12 mouse cellular contexts compared by ENCODE assay signal in the genomic region with DNA sequence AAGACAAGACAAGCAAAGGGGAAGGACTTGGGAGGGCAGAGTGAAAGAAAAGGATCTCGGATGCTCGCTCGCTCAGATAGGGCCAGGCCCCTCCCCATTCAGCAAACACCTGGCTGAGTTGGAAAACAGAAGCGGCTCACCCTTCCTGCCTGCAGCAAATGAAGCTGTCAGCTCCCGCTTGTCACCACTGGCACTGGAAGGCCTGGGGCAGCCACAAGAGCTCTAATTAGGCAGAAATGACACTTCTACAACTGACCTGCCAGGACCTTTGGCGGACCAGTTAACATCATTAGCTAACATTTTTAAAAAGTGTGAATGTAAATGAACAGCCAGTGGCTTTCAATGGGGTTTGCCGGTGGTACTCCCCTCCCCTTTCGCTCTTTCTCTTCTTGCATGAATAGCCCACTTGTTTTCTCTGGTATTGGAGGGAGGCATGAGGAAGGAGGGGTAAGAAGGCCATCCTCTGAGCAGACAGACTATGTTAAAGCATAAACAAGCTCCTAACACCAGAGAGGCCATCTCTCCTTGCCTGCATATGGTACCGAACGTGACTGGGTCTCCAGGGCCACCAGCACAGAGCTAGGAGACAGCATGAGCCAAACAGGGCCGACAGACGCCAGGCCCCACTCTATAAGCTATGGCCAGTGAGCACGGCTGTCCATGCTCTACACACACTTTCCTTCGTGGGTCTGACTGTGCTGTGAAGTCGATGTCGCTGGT. TPM values are rescaled to one million over a fixed set of nuclear protein-coding genes. Genes with fewer than 3 reads are reported as not detected.
DNase-seq lines count a peak whose midpoint lies in the region; ATAC-seq and TF ChIP-seq lines count a peak whose summit lies in the region.
"Had no signal": no experiment of that assay in that cellular context is flagged by ENCODE, and none has a peak within 500 bp of the region (broad histone marks: within the 10 kb centered on the region; RNA-seq: fewer than 3 reads in every experiment).

No protein-coding gene starts in this region.

- peaks cover 6% of the 10 kb centered on the region for H3K4me1 ChIP-seq in ES-Bruce4 (ENCODE audit: control insufficient read depth, insufficient read depth, low read length)
- H3K4me1 ChIP-seq in embryonic facial prominence, embryonic 10.5 days = peaks cover 42% of the 10 kb centered on the region
- H3K4me1 ChIP-seq in hindbrain, embryonic 11.5 days (replicated peaks; ENCODE audit: control insufficient read depth, insufficient read depth, low read length) = peaks cover 5% of the 10 kb centered on the region; the same call in 1 of the 2 replicates
- peaks cover 32% of the 10 kb centered on the region for H3K4me1 ChIP-seq in midbrain, embryonic 13.5 days (replicated peaks)
- no peaks in the 10 kb centered on the region for H3K4me1 ChIP-seq in intestine, embryonic 15.5 days (replicated peaks)
- no peaks in the 10 kb centered on the region for H3K4me1 ChIP-seq in kidney, embryonic 16.5 days (ENCODE audit: insufficient read depth, low read length)

- H3K27ac ChIP-seq in ES-Bruce4 (ENCODE audit: insufficient read depth, low read length) = no peak overlapping the region
- H3K27ac ChIP-seq in embryonic facial prominence, embryonic 10.5 days (replicated peaks) = peak overlapping the region; percentile 57
- no peak overlapping the region for H3K27ac ChIP-seq in hindbrain, embryonic 11.5 days (ENCODE audit: low read depth, low read length)
- no peak overlapping the region for H3K27ac ChIP-seq in midbrain, embryonic 13.5 days
- H3K27ac ChIP-seq in intestine, embryonic 15.5 days = no peak overlapping the region
- H3K27ac ChIP-seq in kidney, embryonic 16.5 days (ENCODE audit: low read length) = no peak overlapping the region

- TF ChIP-seq CTCF in ES-Bruce4 (IDR thresholded peaks at IDR 0.05; ENCODE audit: low read depth, low read length) = no peak

- no peaks in the 10 kb centered on the region for H3K27me3 ChIP-seq in ES-Bruce4 (ENCODE audit: control insufficient read depth, insufficient read depth, low read length, poor library complexity, severe bottlenecking)
- H3K27me3 ChIP-seq in embryonic facial prominence, embryonic 10.5 days (replicated peaks; ENCODE audit: low read depth, poor library complexity, severe bottlenecking) = peaks cover 98% of the 10 kb centered on the region
- H3K27me3 ChIP-seq in hindbrain, embryonic 11.5 days (ENCODE audit: control insufficient read depth, insufficient read depth, low read length) = peaks cover 55% of the 10 kb centered on the region
- H3K27me3 ChIP-seq in midbrain, embryonic 13.5 days = peaks cover 88% of the 10 kb centered on the region
- peaks cover 23% of the 10 kb centered on the region for H3K27me3 ChIP-seq in intestine, embryonic 15.5 days (replicated peaks)
- peaks cover 21% of the 10 kb centered on the region for H3K27me3 ChIP-seq in kidney, embryonic 16.5 days (ENCODE audit: insufficient read depth, low read length)

- no peak for TF ChIP-seq POLR2A in ES-Bruce4 (IDR thresholded peaks at IDR 0.05; ENCODE audit: insufficient read depth, low read length)

- no peaks in the 10 kb centered on the region for H3K9me3 ChIP-seq in ES-Bruce4 (replicated peaks; ENCODE audit: control insufficient read depth, insufficient read depth, low read length, poor library complexity, severe bottlenecking)
- H3K9me3 ChIP-seq in embryonic facial prominence, embryonic 10.5 days = no peaks in the 10 kb centered on the region
- no peaks in the 10 kb centered on the region for H3K9me3 ChIP-seq in hindbrain, embryonic 11.5 days (ENCODE audit: control insufficient read depth, low read length)
- no peaks in the 10 kb centered on the region for H3K9me3 ChIP-seq in midbrain, embryonic 13.5 days
- H3K9me3 ChIP-seq in intestine, embryonic 15.5 days = no peaks in the 10 kb centered on the region
- H3K9me3 ChIP-seq in kidney, embryonic 16.5 days (ENCODE audit: low read length) = no peaks in the 10 kb centered on the region

- peak; percentile 55 for DNase-seq in embryonic facial prominence, embryonic 10.5 days (ENCODE audit: low spot score)
- peak; percentile 41 for DNase-seq in hindbrain, embryonic 11.5 days (ENCODE audit: low spot score)
- no peak for DNase-seq in adrenal gland, postnatal 4 days (ENCODE audit: low spot score in 2 of 2)
- DNase-seq in right cerebral cortex, postnatal 36 days (ENCODE audit: low spot score in 2 of 2) = no peak
- DNase-seq: B cell, adult 2 months; kidney, adult 9 months; lung, adult 2 months had no signal

- WGBS in embryonic facial prominence, embryonic 10.5 days = 10% methylated on average over 16 of the region's 16 CpGs
- WGBS in hindbrain, embryonic 11.5 days = 12% methylated on average over 16 of the region's 16 CpGs
- 6% methylated on average over 16 of the region's 16 CpGs for WGBS in midbrain, embryonic 13.5 days
- WGBS in intestine, embryonic 15.5 days = 38% methylated on average over 16 of the region's 16 CpGs
- 46% methylated on average over 16 of the region's 16 CpGs for WGBS in kidney, embryonic 16.5 days

- ATAC-seq in hindbrain, embryonic 11.5 days (ENCODE audit: low FRiP score) = 0 out of 2 replicates have a peak, but pooled peaks have one; percentile 27
- peak; percentile 69; the same call in 1 of the 2 replicates for ATAC-seq in midbrain, embryonic 13.5 days
- ATAC-seq in intestine, embryonic 15.5 days = no peak
- ATAC-seq in kidney, embryonic 16.5 days (ENCODE audit: low FRiP score, low TSS enrichment) = no peak

- TF ChIP-seq EP300 in ES-Bruce4 (IDR thresholded peaks at IDR 0.05; ENCODE audit: insufficient read depth, low read depth, low read length) = peak; percentile 45; the same call in 1 of the 2 replicates

- no peak overlapping the region for H3K9ac ChIP-seq in ES-Bruce4 (ENCODE audit: low read depth, poor library complexity, severe bottlenecking)
- no peak overlapping the region for H3K9ac ChIP-seq in hindbrain, embryonic 11.5 days (ENCODE audit: low read depth, low read length)
- H3K9ac ChIP-seq in midbrain, embryonic 13.5 days (replicated peaks) = peak overlapping the region; percentile 23; the same call in 1 of the 2 replicates
- H3K9ac ChIP-seq in intestine, embryonic 15.5 days = no peak overlapping the region
- no peak overlapping the region for H3K9ac ChIP-seq in kidney, embryonic 16.5 days (replicated peaks; ENCODE audit: low read length)

- no peak overlapping the region for H3K4me3 ChIP-seq in ES-Bruce4 (ENCODE audit: low read depth, low read length)
- H3K4me3 ChIP-seq in embryonic facial prominence, embryonic 10.5 days = peak overlapping the region; percentile 31
- H3K4me3 ChIP-seq in hindbrain, embryonic 11.5 days (ENCODE audit: low read depth, low read length) = no peak overlapping the region
- no peak overlapping the region for H3K4me3 ChIP-seq in midbrain, embryonic 13.5 days (replicated peaks)
- no peak overlapping the region for H3K4me3 ChIP-seq in intestine, embryonic 15.5 days (replicated peaks)
- H3K4me3 ChIP-seq in kidney, embryonic 16.5 days (ENCODE audit: low read length) = no peak overlapping the region

- H3K4me2 ChIP-seq in hindbrain, embryonic 11.5 days (replicated peaks; ENCODE audit: low read depth, low read length) = no peak overlapping the region; the same call in 1 of the 2 replicates
- peak overlapping the region; percentile 26; the same call in 1 of the 2 replicates for H3K4me2 ChIP-seq in midbrain, embryonic 13.5 days (replicated peaks)
- H3K4me2 ChIP-seq in intestine, embryonic 15.5 days (replicated peaks) = no peak overlapping the region
- H3K4me2 ChIP-seq in kidney, embryonic 16.5 days (replicated peaks; ENCODE audit: low read depth, low read length) = no peak overlapping the region

- no peaks in the 10 kb centered on the region for H3K36me3 ChIP-seq in ES-Bruce4 (ENCODE audit: control insufficient read depth, insufficient read depth, low read length, poor library complexity, severe bottlenecking)
- H3K36me3 ChIP-seq in embryonic facial prominence, embryonic 10.5 days (replicated peaks) = no peaks in the 10 kb centered on the region
- no peaks in the 10 kb centered on the region for H3K36me3 ChIP-seq in hindbrain, embryonic 11.5 days (ENCODE audit: control insufficient read depth, insufficient read depth, low read length)
- H3K36me3 ChIP-seq in midbrain, embryonic 13.5 days = no peaks in the 10 kb centered on the region
- no peaks in the 10 kb centered on the region for H3K36me3 ChIP-seq in intestine, embryonic 15.5 days
- no peaks in the 10 kb centered on the region for H3K36me3 ChIP-seq in kidney, embryonic 16.5 days (ENCODE audit: insufficient read depth, low read length)

RNA-seq across cellular contexts. Expression of gene Eno4, which starts 12.0 kb away (rescaled TPM):
- polyA plus RNA-seq in ES-Bruce4 (2011; ENCODE audit: insufficient read depth, insufficient read length, low read depth, missing spikeins) = 1.1 and 1.9 TPM in 2 replicates
- polyA plus RNA-seq in embryonic facial prominence, embryonic 10.5 days (2016; fragmentation: Nextera tagmentation; extraction: Ambion mirVana) = 1.1 TPM in 2 replicates
- 0.54 and 0.99 TPM in 2 replicates for polyA plus RNA-seq in hindbrain, embryonic 11.5 days (2014; fragmentation: Nextera tagmentation; extraction: Ambion mirVana)
- polyA plus RNA-seq in midbrain, embryonic 13.5 days (2015; fragmentation: Nextera tagmentation; extraction: Ambion mirVana) = 0.61 and 0.66 TPM in 2 replicates
- 0.24 and 0.40 TPM in 2 replicates for polyA plus RNA-seq in intestine, embryonic 15.5 days (2015; fragmentation: Nextera tagmentation; extraction: Ambion mirVana)
- 0.64 and 0.85 TPM in 2 replicates for polyA plus RNA-seq in kidney, embryonic 16.5 days (2015; fragmentation: Nextera tagmentation; extraction: Ambion mirVana)
- total RNA-seq in adrenal gland, postnatal 4 days (2021) = under 1 TPM; 0.31 to 0.45 TPM
- total RNA-seq: common myeloid progenitor, adult 5-6 weeks had no signal

RNA-seq across cellular contexts. Expression of gene Hspa12a, which starts 12.2 kb away (rescaled TPM):
- 6.0 and 6.8 TPM in 2 replicates for polyA plus RNA-seq in ES-Bruce4 (2011; ENCODE audit: insufficient read depth, insufficient read length, low read depth, missing spikeins)
- polyA plus RNA-seq in embryonic facial prominence, embryonic 10.5 days (2016; fragmentation: Nextera tagmentation; extraction: Ambion mirVana) = 8.1 TPM in 2 replicates
- 14.5 and 15.7 TPM in 2 replicates for polyA plus RNA-seq in hindbrain, embryonic 11.5 days (2014; fragmentation: Nextera tagmentation; extraction: Ambion mirVana)
- 30.1 and 35.4 TPM in 2 replicates for polyA plus RNA-seq in midbrain, embryonic 13.5 days (2015; fragmentation: Nextera tagmentation; extraction: Ambion mirVana)
- polyA plus RNA-seq in intestine, embryonic 15.5 days (2015; fragmentation: Nextera tagmentation; extraction: Ambion mirVana) = 4.9 and 5.6 TPM in 2 replicates
- polyA plus RNA-seq in kidney, embryonic 16.5 days (2015; fragmentation: Nextera tagmentation; extraction: Ambion mirVana) = 18.1 TPM in 2 replicates
- 10 to 100 TPM; 76.5 to 78.5 TPM for total RNA-seq in adrenal gland, postnatal 4 days (2021)
- total RNA-seq: common myeloid progenitor, adult 5-6 weeks had no signal

Comparison
In these comparisons a context has a peak if more than half of its experiments do, and no peak if none do; other contexts are left out.
1. DNase-seq: peak in embryonic facial prominence, embryonic 10.5 days (single experiment) and hindbrain, embryonic 11.5 days (single experiment); none in adrenal gland, postnatal 4 days (0 of 2) and right cerebral cortex, postnatal 36 days (0 of 2).
2. ATAC-seq: peak in hindbrain, embryonic 11.5 days (single experiment) and midbrain, embryonic 13.5 days (single experiment); none in intestine, embryonic 15.5 days (single experiment) and kidney, embryonic 16.5 days (single experiment).